Mouse (Mus musculus): ENCODE results near the gene Faf1.

Gene Faf1

DNA sequence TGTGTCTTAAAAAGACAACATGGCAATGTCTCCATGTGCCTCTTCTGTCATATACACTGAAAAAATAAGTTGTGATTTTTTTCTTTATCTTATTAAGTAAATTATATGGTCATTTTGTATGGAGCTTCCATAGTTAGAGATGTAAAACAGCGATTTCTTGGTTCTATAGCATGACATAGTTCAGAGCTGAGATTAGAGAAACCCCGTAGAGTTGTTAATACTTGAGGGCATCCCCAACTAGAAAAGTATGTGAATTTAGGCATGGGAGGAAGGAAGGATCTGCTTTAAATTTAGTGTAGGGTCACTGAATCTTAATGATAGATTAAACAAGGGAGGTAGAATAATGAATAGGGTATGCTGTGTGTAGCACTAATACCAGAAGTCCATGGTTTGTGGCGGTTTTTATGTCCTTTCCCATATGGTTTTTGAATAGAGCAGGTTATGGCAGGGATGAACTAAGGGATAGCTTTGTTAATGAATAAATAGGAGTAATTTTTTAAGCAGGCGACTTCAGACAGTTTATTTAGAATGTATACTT, 106.3 kb downstream of the Faf1 start:
- DNase-seq (ENCODE audit: low spot score in 2 of 2): no peak

DNA sequence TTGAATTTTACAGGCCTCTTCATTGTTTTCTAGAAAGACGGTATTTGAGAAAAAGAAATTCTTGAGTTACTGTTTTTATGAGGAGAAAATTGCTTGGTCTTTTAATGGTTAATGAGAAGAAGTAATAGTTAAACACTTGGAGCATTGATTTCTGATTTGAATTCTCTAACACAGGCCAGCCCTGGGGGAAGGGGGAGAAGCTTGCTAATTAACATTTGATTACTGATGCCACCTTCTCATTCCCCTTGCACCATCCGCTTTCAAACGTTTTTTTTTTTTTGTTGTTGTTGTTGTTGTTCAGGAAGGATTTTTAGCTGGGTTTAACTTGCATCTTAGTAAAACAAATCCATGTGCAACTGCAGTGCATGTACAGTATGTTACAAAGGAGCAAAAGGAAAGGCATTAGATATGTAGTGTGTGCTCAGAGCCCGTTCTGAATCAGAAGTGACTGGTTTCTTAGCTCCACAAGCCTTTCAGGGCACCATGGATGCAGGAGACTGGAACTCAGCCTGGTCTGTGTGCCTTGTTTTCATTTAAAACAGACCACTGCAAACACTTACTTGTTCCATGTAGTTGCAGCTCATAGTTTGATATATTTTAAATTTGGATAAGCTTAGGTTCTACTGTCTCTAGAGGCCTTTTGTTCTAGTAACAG, 113.1 kb downstream of the Faf1 start:
- no peak for DNase-seq (ENCODE audit: low spot score in 2 of 2)

DNA sequence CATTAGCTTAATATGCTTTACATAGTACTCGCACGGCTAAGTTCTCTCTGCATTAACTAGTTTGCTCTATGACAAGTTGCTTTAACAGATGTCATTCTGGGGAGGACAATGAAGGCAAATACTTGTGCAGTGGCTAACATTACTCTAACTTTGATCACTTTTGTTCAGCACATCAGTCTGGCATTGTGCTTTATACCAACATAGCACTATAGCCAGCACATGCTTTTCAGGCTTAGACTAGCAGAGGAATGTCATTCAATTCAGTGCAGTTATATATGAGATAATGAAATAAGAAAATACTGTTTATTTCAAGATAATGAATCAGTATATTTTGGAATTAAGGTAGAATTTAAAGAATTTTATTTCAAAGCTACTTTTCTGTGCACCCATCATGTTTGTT, 115.9 kb downstream of the Faf1 start:
- DNase-seq (ENCODE audit: low spot score in 2 of 2): no peak

DNA sequence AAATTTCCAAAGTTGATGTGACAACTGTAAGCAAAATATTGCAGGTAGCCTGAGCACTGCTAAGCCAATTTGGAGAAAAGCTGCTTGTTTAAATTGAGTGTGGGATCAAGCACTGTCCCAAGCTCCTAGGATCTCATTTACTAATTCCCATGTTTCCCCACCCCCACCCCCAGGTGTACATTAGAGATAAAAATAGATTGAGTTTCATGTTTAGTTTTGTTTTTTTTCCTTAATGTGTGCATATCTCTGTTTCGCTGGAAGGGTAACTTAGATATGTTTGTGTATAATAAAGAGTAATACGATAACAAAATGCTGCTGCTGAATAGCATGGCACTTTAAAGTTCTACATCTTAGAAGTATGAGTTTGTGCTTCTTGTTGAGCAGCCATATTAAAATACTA, 116.7 kb downstream of the Faf1 start:
- no peak for DNase-seq (ENCODE audit: low spot score in 2 of 2)

DNA sequence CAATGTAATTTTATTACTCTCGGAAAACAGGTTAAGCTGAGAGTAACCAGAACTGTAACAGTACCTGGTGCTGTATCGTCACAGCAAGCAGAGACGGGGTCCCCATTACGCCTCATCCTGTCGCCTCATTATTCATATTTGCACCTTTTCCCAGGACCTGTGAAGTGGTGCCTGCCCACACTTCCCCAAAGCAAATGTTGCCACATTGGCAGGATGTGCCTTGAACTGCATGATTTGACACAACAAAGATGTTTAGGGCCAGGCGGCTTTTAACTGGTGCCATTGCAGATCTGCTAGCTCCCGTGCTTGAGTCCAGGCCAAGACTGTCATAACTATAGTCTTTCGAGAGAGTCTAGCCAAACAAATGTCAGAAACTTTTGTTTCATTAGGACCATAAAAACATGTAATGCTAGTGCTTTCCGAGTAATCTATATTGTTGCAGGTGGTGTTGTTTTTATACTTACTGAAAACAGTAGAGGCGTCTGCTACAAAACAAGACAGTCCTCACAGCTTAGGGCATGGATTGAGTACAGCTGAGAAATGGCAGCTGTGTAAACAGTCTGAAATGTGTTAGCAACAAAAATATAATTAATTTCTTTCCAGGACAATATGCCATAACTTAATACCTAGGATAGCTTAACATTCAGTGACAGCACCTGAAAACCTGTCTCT, 121.3 kb downstream of the Faf1 start:
- no peak for DNase-seq (ENCODE audit: low spot score in 2 of 2)

DNA sequence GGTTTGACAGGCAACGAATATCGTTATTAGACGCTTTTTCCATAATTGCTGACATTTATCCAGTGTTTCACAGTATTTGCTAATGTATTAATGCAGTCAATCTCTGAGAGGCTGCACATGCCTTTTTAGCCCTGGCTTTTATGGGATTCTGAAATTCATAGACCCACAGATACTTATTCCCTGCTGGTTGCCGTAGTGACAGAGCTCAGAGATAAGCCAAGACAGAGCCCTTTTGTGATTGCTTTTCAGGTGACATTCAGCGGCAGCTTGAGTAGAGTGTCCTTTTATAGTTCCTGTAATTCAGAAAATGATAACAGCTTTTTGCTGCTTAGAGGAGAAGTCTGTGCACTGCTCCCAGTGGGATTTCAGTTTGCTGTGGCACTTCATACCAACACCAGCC, 130.0 kb downstream of the Faf1 start:
- DNase-seq (ENCODE audit: low spot score in 2 of 2): no peak

DNA sequence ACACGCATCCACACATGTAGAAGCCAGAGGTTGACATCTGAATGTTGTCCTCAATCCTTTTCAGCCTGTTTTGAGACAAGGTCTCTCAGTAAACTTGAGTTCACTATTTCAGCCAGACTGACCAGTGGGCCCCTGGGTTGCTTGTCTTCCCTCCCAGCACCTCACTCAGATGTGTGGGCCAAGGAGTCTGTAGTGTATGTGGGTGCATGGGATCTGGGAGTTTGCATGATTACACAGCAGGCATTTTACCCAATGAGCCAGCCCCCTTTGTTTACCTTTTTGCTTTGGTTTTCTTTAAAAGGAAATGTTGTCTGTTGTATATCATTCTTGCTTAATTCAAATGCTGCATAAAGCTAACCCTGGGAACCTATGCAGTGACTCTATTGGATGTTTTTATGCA, 138.8 kb downstream of the Faf1 start:
- no peak for DNase-seq (ENCODE audit: low spot score in 2 of 2)

DNA sequence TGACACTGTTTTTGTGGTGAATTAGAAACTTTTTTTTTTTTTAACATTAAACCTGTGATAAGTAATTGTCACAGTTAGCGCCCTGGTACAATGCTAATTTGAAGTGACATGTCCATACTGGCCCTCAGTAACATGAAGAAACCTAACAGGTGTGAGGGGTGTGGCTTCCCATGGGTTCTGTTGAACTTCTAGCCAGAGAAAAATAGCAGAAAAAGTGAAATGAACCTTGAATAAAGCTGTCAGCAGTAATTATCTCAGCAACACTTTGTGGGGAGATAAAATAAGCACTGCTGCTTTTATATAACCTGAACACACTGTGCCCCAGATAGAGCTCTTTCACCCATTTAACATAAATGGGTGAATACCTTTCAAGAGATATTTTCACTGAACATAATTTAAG, 139.2 kb downstream of the Faf1 start:
- no peak for DNase-seq (ENCODE audit: low spot score in 2 of 2)

DNA sequence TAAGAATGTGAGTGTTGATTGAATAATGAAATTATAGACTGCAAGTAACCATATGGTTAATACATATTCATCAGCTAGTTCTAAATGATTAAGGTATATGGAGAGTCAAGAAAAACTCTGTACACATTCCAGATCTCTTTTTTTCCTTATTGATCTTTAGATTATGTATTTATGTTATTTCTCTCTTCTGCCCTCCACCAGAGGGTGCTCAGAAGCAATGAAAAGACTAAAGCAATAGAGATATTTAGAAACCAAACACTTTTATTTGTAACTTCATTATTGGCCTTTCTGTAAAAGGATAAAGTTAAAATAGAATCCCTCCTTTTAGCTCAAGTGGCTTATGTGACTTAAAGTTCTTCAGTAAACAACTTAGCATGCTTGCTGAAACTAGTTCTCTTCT, 143.1 kb downstream of the Faf1 start:
- no peak for DNase-seq (ENCODE audit: low spot score in 2 of 2)

DNA sequence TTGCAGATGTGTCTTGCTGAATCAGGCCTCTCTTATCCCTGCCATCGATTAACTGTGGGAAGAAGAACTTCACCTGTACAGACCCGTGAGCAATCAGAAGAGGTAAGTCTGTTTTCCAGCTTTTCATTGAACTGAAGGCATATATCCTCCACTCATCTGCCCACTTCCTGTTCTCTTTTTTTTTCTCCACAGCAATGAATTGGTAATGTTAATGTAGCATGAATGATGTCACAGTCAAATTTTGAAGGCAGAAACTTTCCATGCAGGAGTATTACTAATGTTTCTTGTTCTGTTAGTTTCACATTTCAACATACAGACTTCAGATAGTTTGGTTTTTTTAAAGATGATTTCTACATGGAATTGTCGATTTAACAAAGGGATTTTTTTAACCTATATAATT, 153.4 kb downstream of the Faf1 start:
- DNase-seq (ENCODE audit: low spot score in 2 of 2): no peak

DNA sequence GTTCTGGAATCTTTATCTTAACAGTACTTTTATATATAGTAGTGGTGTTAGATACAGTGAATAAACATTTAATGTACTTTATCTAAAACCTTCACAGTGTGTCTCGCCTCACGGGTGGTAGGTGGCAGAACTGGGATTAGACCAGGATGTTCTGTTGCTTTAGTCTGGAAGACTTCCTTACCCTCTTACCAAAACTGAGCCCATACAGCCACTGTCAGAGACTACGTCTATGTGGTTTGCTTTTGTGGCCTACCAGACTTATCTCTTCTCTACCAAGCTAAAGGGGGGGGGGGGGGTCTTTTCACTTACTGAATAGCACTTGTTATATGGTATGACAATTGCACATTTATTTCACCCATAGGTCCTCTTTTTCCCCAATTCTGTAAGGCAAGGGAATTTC, 181.5 kb downstream of the Faf1 start:
- DNase-seq (ENCODE audit: low spot score in 2 of 2): no peak

DNA sequence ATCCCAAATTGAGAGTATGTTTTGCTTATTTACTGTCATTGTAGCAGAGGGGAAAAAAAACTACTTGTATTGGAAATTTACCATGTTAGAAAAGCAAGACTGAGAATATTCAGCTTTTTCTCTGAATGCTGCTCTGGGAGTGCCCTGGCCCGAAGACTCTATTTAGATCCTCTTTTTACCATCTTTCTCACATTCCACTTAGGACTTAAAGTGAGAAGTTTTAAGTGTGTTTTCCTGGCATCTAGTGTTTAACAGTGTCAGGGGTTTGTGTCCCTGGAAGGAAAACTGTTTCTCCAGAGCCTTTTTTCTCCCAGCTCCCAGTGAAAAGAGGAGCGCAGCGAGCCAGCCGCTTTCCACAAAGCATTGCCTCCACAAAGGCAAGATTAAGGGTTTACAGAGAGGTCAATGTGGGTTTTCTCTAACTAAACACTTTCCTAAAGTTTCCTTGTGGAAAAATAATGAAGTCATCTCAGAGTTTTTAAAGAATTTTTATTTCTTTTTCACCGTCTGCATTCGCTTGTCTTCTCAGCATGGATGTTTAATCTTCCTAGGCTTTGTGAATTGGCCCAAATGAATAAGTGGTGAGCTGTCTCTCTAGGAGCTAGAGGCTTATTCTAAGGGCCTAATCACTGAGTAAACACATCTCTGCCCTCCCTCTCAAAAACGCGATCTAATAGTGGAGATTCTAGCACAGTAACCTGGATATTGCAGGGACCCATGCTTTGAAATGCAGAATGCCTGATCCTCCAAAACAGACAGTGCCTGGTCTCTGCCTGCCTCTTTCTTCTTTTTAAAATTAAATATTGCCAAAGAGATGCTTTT, 182.4 kb downstream of the Faf1 start:
- no peak for DNase-seq (ENCODE audit: low spot score in 2 of 2)

DNA sequence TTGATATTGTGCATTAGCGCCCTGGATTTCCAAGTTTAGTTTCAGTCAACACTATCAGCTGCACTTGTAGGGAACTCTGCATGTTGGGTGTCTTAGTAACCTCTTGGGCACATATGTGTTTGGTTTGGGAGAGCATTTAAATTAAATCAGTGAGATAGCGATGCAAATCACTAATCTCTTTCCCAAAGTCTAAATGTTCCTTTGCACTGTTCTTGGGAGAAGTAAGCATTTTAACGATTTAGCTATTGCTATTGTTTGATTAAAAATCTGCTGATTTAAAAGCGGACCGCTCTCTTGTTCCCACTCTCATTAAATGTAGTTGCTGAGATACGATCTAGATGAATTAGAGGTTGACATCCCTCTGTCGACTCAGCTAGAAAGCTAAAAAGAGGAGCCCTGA, 183.0 kb downstream of the Faf1 start:
- DNase-seq (ENCODE audit: low spot score in 2 of 2): no peak

DNA sequence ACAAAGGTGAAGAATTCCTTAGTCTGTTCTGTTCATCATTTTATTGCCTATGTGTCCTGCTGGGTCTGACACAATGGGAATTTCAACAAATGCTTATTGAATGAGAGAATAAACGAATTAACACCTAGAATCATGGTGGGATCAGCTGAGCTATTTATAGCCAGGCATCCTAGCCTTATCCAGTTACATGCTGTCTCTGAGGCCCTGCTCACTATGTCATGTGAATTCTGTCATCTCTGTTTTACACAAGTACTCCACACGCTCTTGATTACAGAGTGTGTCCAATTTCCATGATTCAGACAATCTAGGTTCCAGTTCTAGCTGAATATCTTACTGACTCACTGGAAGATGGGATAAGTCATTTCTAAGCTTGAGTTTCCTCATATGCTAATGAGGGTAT, 183.9 kb downstream of the Faf1 start:
- no peak for DNase-seq (ENCODE audit: low spot score in 2 of 2)

DNA sequence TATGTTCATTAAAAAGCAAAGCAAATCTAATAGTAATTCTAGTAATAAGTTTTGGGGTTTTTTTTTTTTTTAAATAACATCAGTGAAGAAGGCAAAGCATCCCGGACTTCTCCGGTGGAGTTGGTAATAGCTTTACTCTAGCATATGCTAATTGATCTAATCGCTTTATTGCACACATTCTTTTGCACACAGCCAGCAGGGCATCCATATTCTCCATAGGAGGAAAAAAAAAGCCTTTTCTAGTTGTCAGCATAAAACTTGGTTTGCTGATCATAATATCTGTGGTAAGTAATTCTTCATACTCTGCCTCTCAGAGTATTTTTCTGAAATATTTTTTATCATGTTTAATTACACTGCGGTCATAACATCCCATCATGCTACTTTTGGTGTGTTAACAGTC, 185.9 kb downstream of the Faf1 start:
- no peak for DNase-seq (ENCODE audit: low spot score in 2 of 2)

DNA sequence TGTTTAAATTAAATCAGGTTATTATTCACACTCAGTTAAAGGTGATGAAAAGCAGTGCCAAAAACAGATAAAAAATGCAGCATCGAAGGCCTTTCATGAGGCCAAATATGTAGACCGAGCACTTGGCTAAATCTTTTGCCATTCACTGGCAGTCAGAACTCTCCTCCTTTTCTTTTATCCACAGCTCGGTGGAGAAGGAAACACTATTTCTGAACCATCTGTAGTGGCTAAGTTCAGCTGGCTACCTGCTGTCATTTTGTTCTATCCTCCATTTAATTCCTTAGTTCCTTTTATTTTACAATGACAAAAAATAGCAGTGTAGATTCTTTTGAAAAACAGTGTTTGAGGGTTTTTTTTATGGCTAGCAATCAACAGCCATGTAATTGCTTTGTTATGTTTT, 186.6 kb downstream of the Faf1 start:
- DNase-seq (ENCODE audit: low spot score in 2 of 2): no peak

DNA sequence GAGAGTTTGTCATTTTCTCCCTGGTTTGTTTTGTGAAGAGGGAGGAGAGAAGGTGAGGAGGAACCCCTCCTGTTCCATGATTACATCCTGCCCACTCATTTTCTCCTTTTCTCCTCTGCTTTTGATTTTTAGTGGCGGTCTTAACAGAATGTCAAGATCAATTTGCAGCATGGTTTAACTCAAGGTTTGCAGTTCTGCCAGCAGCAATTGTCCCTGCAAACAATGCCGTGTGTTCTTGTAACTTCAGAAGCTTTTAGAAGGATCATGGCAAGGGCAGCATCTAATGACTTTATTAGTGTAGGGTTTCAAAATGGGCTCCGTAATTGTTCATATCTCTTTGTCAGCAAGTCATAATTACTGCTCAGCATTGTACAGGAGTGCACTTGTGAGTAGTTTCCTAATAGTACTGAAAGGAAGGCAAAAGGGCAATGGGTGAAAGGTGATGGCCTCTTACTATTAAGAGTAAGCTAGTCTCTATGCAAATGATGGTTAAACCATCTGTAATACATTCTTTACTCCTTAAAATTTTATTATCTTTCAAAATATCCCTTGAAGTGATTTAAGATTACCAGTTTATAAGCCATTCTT, 192.6 kb downstream of the Faf1 start:
- DNase-seq (ENCODE audit: low spot score in 2 of 2): no peak

DNA sequence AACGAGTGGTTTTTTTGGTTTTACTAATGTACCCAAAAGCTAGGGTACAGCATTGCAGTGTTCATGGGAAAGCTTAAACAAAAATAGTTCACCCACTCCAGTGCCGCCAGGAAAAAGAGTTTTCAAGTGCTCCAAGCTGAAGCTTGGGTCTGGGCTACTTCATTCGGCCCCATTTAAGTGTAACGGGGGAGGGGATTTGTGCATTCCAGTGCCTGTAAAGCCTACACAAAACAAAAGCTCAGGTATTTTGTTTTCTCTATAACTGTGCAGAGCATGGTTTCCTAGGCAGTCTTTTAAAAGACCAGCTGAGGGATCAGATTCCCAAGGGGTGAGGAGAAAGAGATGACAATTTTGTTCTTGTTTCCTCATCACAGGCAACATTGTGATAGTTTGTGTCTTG, 207.9 kb downstream of the Faf1 start:
- no peak for DNase-seq (ENCODE audit: low spot score in 2 of 2)

DNA sequence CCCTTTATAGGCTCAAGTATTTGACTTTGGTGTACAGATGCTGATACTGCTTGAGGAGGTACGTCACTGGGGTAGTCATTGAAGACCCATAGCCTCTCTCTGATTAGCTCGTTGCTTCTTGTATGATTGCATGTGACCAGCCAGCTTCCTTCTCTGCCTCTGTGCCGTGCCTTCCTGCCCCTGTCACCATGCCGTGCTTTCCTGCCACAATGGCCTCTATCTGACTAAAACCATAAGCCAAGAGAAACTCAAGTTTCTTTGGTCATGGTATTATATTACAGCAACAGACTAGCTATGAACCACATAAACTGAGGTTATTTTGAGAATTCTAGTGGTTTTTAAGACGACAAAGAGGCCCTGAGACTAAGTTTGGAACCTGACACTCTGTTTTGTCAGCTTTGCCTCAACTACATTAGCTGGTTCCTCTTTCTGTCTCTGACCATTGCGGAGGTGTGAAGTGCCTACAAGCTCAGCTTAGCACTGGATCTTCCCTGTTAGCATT, 211.5 kb downstream of the Faf1 start:
- DNase-seq (ENCODE audit: low spot score in 2 of 2): no peak

DNA sequence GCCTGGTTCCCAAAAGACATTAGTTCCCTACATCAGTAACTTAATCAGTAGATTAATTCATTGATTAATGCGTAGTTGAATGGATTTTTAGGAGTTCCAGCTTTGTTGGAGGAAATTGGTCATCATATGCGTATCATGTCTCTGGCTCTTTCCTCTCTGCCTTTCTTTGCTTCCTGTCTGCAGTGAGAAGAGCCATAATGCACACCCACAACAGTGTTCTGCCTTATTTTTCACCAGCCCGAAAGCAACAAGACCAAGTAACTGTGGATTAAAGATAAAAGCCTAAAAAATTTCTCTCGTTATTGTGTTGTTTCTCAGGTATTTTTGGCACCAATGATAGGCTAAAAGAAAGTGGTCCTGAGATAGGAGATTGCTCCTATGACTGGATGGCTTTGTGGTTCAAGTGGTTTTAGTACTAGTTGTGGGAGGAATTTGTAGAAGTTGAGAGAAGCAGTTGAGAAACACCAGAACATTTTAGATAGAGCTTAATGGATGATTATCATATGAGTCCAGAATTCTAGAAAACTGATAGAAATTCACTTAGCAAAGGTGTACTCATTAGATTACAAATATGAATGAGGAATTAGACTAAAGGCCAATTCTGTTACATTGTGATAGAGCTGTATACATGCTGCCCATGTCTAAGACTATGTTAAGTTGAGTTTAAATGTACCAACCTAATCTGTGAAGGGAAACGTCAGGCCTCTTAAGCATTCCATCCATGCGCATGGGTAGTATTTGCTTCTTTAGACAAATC, 221.6 kb downstream of the Faf1 start:
- DNase-seq (ENCODE audit: low spot score in 2 of 2): no peak

DNA sequence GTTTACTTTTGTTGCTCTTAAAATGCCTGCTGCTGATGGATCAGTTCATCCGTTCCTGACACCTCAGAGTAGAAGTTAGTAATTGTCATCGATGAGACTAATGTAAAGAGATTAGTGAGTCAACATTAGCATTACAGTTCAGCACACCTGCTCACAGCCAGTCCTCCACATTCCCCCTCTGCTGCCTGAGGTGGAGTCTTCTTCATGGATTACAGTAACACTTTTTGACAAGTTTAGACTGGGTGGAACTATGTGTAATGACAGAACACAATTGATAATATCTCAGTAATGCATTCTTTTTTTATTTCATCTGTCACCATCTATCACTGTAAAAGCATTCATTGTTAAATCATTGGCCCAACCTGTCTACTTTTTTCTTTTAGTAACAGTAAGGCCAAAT, 224.7 kb downstream of the Faf1 start:
- no peak for DNase-seq (ENCODE audit: low spot score in 2 of 2)

DNA sequence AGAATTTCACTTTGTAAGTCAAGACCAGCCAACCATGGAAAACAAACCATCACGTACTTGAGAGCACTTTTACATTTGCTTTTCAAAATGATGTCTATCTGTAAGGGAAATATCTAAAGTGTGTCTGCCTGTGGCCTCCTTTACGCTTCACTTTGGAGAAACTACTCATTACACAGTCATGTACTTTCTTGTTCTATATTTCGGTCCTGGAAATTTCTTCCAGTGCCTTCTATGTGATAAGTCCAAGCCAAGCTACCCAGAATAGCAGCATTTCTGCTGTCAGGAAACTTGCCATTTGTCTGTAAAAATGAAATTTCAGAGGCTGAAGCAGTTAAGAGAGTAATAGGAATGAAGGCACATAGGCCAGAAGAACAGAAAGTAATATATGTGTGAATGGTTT, 228.1 kb downstream of the Faf1 start:
- no peak for DNase-seq (ENCODE audit: low spot score in 2 of 2)
